Mouse (Mus musculus) MEL (cell line): ENCODE data around the gene Prrt3. TPM values are rescaled to one million over a fixed set of nuclear protein-coding genes. Genes with fewer than 3 reads are reported as not detected.

Source experiments
- DNase-seq: peaks from one replicate; pipeline ENCODE4 v3.0.0; 2011; ENCODE audit warnings: low read depth, low spot score
- H3K27ac ChIP-seq: 2 replicates; pipeline ENCODE4 v1.5.1; 2012; ENCODE audit warnings: low read depth, mild to moderate bottlenecking, control low read depth, low read length, moderate library complexity; ENCODE audit not compliant: control insufficient read depth
- H3K27me3 ChIP-seq, 2 experiments: fragments of 150-350 bp in 1 of 2; sonication (generic) in 1 of 2; 2 replicates each; pipeline ENCODE4 v1.6.1; 2012; ENCODE audit warnings: low read length in 2 of 2, mild to moderate bottlenecking in 2 of 2, improper control_type of control experiment in 1 of 2, moderate library complexity in 1 of 2; ENCODE audit not compliant: insufficient read depth in 2 of 2, control insufficient read depth in 1 of 2
- H3K36me3 ChIP-seq, 2 experiments: 2 replicates each; pipeline ENCODE4 v1.6.1; 2012 to 2014; ENCODE audit warnings: low read length in 2 of 2, improper control_type of control experiment in 1 of 2, inconsistent platforms in 1 of 2, mild to moderate bottlenecking in 1 of 2; ENCODE audit not compliant: insufficient read depth in 2 of 2, control insufficient read depth in 1 of 2
- H3K4me1 ChIP-seq, 2 experiments: fragments of 150-350 bp in 1 of 2; sonication (generic) in 1 of 2; 2 replicates each; pipeline ENCODE4 v1.6.1; 2012; ENCODE audit warnings: low read length in 2 of 2, improper control_type of control experiment in 1 of 2, mild to moderate bottlenecking in 1 of 2; ENCODE audit not compliant: insufficient read depth in 2 of 2, control insufficient read depth in 1 of 2
- H3K4me3 ChIP-seq, 2 experiments: fragments of 150-350 bp in 1 of 2; sonication (generic) in 1 of 2; 2 replicates each; pipeline ENCODE4 v1.5.1; 2012; ENCODE audit warnings: low read depth in 2 of 2, low read length in 2 of 2, mild to moderate bottlenecking in 2 of 2, moderate library complexity in 2 of 2, control low read depth in 1 of 2, improper control_type of control experiment in 1 of 2; ENCODE audit not compliant: control insufficient read depth in 1 of 2, insufficient read depth in 1 of 2
- H3K79me2 ChIP-seq: 2 replicates; pipeline ENCODE4 v1.6.1; 2012; ENCODE audit warnings: mild to moderate bottlenecking, low read length, moderate library complexity; ENCODE audit not compliant: control insufficient read depth, poor library complexity, insufficient read depth
- H3K9ac ChIP-seq: 2 replicates; pipeline ENCODE4 v1.6.1; 2012; ENCODE audit warnings: low read depth, mild to moderate bottlenecking, control low read depth, low read length, moderate library complexity; ENCODE audit not compliant: control insufficient read depth, poor library complexity, severe bottlenecking
- H3K9me3 ChIP-seq: fragments of 150-350 bp; sonication (generic); replicated peaks from 2 replicates; pipeline ENCODE4 v1.6.1; 2012; ENCODE audit warnings: mild to moderate bottlenecking, low read length, improper control_type of control experiment, moderate library complexity; ENCODE audit not compliant: insufficient read depth
- BHLHE40 ChIP-seq: IDR thresholded peaks from 2 replicates; pipeline ENCODE4 v1.6.1; 2012; ENCODE audit warnings: low read depth, mild to moderate bottlenecking, inconsistent platforms, low read length, improper control_type of control experiment, borderline replicate concordance
- CHD1 ChIP-seq: IDR thresholded peaks from 2 replicates; pipeline ENCODE4 v1.6.1; 2012; ENCODE audit warnings: low read depth, mild to moderate bottlenecking, inconsistent platforms, low read length, improper control_type of control experiment
- CHD2 ChIP-seq: IDR thresholded peaks from 2 replicates; pipeline ENCODE4 v1.6.1; 2011; ENCODE audit warnings: low read length, improper control_type of control experiment
- E2F4 ChIP-seq: IDR thresholded peaks from 2 replicates; pipeline ENCODE4 v1.6.1; 2011; ENCODE audit warnings: low read depth, low read length, improper control_type of control experiment, borderline replicate concordance
- ETS1 ChIP-seq: IDR thresholded peaks from 2 replicates; pipeline ENCODE4 v1.6.1; 2012; ENCODE audit warnings: low read depth, mild to moderate bottlenecking, inconsistent platforms, low read length, improper control_type of control experiment, moderate library complexity
- GABPA ChIP-seq: IDR thresholded peaks from 2 replicates; pipeline ENCODE4 v1.6.1; 2012; ENCODE audit warnings: low read depth, mild to moderate bottlenecking, inconsistent platforms, low read length, improper control_type of control experiment, moderate library complexity
- HCFC1 ChIP-seq: IDR thresholded peaks from 2 replicates; pipeline ENCODE4 v1.6.1; 2012; ENCODE audit warnings: low read depth, mild to moderate bottlenecking, inconsistent platforms, low read length, improper control_type of control experiment, moderate library complexity
- MEF2A ChIP-seq: IDR thresholded peaks from 2 replicates; pipeline ENCODE4 v1.6.1; 2014; ENCODE audit warnings: low read depth, mild to moderate bottlenecking, inconsistent platforms, low read length, improper control_type of control experiment; ENCODE audit not compliant: poor library complexity, insufficient replicate concordance, severe bottlenecking; ENCODE audit errors: extremely low read depth
- POLR2AphosphoS5 ChIP-seq: IDR thresholded peaks from 2 replicates; pipeline ENCODE4 v1.6.1; 2012; ENCODE audit warnings: low read depth, borderline replicate concordance, mild to moderate bottlenecking, inconsistent platforms, low read length, moderate library complexity, mixed read lengths
- RAD21 ChIP-seq: IDR thresholded peaks from 2 replicates; pipeline ENCODE4 v1.6.1; 2011; ENCODE audit warnings: mild to moderate bottlenecking, low read depth, low read length, improper control_type of control experiment
- SIN3A ChIP-seq: IDR thresholded peaks from 2 replicates; pipeline ENCODE4 v1.6.1; 2012; ENCODE audit warnings: low read length, improper control_type of control experiment, inconsistent platforms
- TAL1 ChIP-seq: IDR thresholded peaks from 2 replicates; pipeline ENCODE4 v1.6.1; 2012; ENCODE audit warnings: mild to moderate bottlenecking, inconsistent platforms, low read length, moderate library complexity, mixed read lengths
- UBTF ChIP-seq: IDR thresholded peaks from 2 replicates; pipeline ENCODE4 v1.6.1; 2012; ENCODE audit warnings: low read depth, mild to moderate bottlenecking, inconsistent platforms, low read length, improper control_type of control experiment, moderate library complexity, borderline replicate concordance; ENCODE audit not compliant: insufficient read depth
- USF1 ChIP-seq: IDR thresholded peaks from 2 replicates; pipeline ENCODE4 v1.6.1; 2014; ENCODE audit warnings: low read depth, mild to moderate bottlenecking, inconsistent platforms, low read length, improper control_type of control experiment, moderate library complexity
- ZC3H11A ChIP-seq: IDR thresholded peaks from 2 replicates; pipeline ENCODE4 v1.6.1; 2012; ENCODE audit warnings: low read depth, mild to moderate bottlenecking, inconsistent platforms, low read length, improper control_type of control experiment
- ZNF384 ChIP-seq: IDR thresholded peaks from 2 replicates; pipeline ENCODE4 v1.6.1; 2012; ENCODE audit warnings: low read depth, mild to moderate bottlenecking, inconsistent platforms, low read length, improper control_type of control experiment
- polyA plus RNA-seq, 2 experiments: library from polyadenylated mRNA; stranded (reverse) in 1 of 2; unstranded in 1 of 2; fragments of >175 nt in 1 of 2; fragments of >200 nt in 1 of 2; gene quantifications; 2 replicates each; pipeline versions ENCODE4 v1.2.1 to v1.2.4; 2012; ENCODE audit warnings: low replicate concordance in 2 of 2, low read depth in 1 of 2; ENCODE audit not compliant: insufficient read length in 2 of 2, insufficient read depth in 1 of 2, missing spikeins in 1 of 2
- total RNA-seq: library from RNA; depleted of rRNA; stranded (reverse); fragments of 300-350 nt; gene quantifications from 2 replicates; pipeline ENCODE4 v1.2.3, GENCODE M21; 2012

The Prrt3 gene
- total and polyA plus RNA-seq, 3 experiments: 0.08 to 0.10 TPM; not detected in 1

GRCm38 (mm10) chr6:113522310-113522709 lies 20.6 kb upstream of the Prrt3 start:
- peaks cover 8 to 17% of the 10 kb centered on the region in 2 experiments for H3K36me3 ChIP-seq
- no peak for DNase-seq
- H3K4me1 ChIP-seq: peaks cover 3 to 15% of the 10 kb centered on the region in 2 experiments
- H3K4me3 ChIP-seq: no peak overlapping the region
- H3K27me3 ChIP-seq: no peaks in the 10 kb centered on the region
- no peaks in the 10 kb centered on the region for H3K9me3 ChIP-seq
- TF ChIP-seq UBTF: no peak
- no peak overlapping the region for H3K27ac ChIP-seq
- H3K9ac ChIP-seq: no peak overlapping the region
- peaks cover 7% of the 10 kb centered on the region; the same call in 1 of the 2 replicates for H3K79me2 ChIP-seq

GRCm38 (mm10) chr6:113517434-113518080 lies 15.8 kb upstream of the Prrt3 start:
- H3K27me3 ChIP-seq: no peaks in the 10 kb centered on the region
- H3K4me1 ChIP-seq: peaks cover 0 to 16% of the 10 kb centered on the region in 2 experiments
- no peaks in the 10 kb centered on the region for H3K79me2 ChIP-seq
- H3K27ac ChIP-seq: peak overlapping the region; percentile 33; the same call in 1 of the 2 replicates
- H3K9me3 ChIP-seq: no peaks in the 10 kb centered on the region
- no peak overlapping the region for H3K9ac ChIP-seq
- TF ChIP-seq ETS1 (peak; percentile 92), SIN3A (peak; percentile 56; the same call in 1 of the 2 replicates), ZC3H11A (no peak)
- peaks cover 5 to 29% of the 10 kb centered on the region in 2 experiments; a peak in 3 of 4 replicates for H3K36me3 ChIP-seq
- no peak overlapping the region for H3K4me3 ChIP-seq
- peak; percentile 76 for DNase-seq

- TF ChIP-seq SIN3A (no peak), RAD21 (no peak)
- Histone ChIP-seq H3K9ac (no peak overlapping the region), H3K4me3 (no peak overlapping the region), H3K36me3 (peaks cover 5 to 15% of the 10 kb centered on the region in 2 experiments; a peak in 3 of 4 replicates), H3K27me3 (no peaks in the 10 kb centered on the region), H3K4me1 (peaks cover 0 to 16% of the 10 kb centered on the region in 2 experiments), H3K9me3 (no peaks in the 10 kb centered on the region), H3K79me2 (no peaks in the 10 kb centered on the region), H3K27ac (no peak overlapping the region)
- DNase-seq: peak; percentile 47
Measured at GRCm38 (mm10) chr6:113514600-113514999, 12.9 kb upstream of the Prrt3 start.

GRCm38 (mm10) chr6:113513944-113514343 lies 12.2 kb upstream of the Prrt3 start:
- Histone ChIP-seq H3K36me3 (peaks cover 5 to 15% of the 10 kb centered on the region in 2 experiments; a peak in 3 of 4 replicates), H3K79me2 (no peaks in the 10 kb centered on the region), H3K27me3 (no peaks in the 10 kb centered on the region), H3K4me1 (peaks cover 0 to 16% of the 10 kb centered on the region in 2 experiments), H3K9me3 (no peaks in the 10 kb centered on the region), H3K9ac (no peak overlapping the region), H3K4me3 (no peak overlapping the region), H3K27ac (no peak overlapping the region)
- no peak for DNase-seq
- TF ChIP-seq HCFC1 (no peak), GABPA (no peak), MEF2A (no peak), ETS1 (no peak), CHD2 (no peak), TAL1 (no peak), UBTF (no peak), POLR2AphosphoS5 (no peak), CHD1 (no peak), USF1 (no peak), E2F4 (no peak), ZNF384 (no peak), BHLHE40 (no peak)
